Mouse (Mus musculus) kidney, postnatal 36 days (tissue): Measurements from ENCODE around the gene Atg4a.
A peak's percentile ranks its signal among the peaks of the same experiment; 100 is the strongest.

Experiments used
- DNase-seq, 2 experiments: peaks; one replicate each; pipeline ENCODE4 v3.0.0; 2021 to 2022; ENCODE audit warnings: mixed read lengths in 2 of 2

Atg4a gene

DNA sequence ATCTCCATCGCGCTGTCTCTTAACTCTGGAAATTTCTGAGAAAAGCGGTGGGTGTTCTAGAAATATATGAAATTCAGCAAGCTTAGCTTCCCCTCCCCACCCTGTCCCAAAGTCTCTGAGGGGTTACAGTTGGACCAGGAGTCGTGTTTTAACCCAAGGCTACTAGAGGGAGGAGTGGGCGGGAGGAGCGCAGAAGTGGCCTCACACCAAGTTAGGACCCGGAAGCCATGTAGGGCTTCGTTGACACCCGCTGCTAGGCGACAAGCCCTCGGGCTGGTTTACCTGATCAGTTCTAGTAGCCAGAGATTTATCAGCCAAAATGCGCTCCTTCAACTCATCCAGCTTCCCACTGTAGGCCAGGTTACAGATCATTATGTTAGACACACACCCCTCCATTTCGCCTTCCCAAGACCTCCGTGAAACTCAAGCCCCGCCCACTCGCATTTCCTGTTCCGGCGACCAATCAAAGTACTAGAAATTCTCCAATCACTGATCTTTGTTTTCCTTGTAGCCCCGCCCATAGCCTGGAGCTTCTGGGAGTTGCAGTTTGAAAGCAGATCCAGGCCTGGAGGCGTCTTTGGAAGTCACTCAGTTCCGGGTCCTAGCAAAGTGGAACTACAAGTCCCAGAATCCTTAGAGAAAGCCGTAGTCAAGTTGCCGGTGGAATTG is at the start of gene Atg4a, which contains the start of gene Psmd10:
Atg4a (plus strand) TSS at position 636 of the 669 bp plus-strand sequence.
Psmd10 (minus strand) TSS at position 457 of the 669 bp plus-strand sequence.
- peak; percentile 94 to 96 for DNase-seq

DNA sequence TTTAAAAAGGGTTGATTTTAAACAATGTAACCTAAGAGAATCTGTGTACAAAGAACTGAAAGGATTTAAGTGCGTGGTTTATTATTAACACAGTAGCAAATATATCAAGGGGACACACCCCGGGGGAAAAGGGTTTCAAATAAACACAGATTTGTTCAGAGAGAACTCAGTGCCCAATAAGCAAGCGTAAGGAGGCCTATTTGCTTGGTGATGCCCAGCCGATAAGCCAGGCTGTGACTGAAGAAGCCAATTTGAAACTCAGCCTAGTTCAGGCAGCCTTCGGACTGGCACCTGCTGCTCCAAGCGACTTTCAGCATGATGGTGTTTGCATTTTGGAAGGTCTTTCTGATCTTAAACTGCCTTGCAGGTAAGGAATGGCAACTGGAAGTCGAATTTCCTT is 49.3 kb upstream of the Atg4a start, which contains the start of gene Vsig1:
Vsig1 (plus strand) TSS at position 249 of the 400 bp plus-strand sequence.
- DNase-seq = no peak

DNA sequence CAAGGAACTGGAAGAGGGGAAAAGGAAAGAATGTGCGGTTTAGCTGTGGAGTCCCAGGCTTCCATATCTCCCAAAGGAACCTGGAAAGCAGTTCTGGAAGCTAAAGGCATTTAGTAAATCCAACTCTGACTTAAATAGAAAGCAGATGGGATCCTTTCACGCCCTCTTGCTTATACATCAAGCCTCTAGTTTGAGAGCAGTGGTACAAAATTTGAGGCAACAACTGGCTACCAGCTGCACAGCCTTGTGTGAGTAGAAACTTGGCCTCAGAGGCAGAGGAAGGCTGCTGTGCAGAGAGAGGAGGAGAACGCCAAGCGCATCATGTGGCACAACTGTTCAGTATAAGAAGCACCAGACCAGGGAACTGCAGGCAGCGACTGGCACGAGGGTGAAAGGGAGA is 35.4 kb upstream of the Atg4a start:
- DNase-seq = no peak

DNA sequence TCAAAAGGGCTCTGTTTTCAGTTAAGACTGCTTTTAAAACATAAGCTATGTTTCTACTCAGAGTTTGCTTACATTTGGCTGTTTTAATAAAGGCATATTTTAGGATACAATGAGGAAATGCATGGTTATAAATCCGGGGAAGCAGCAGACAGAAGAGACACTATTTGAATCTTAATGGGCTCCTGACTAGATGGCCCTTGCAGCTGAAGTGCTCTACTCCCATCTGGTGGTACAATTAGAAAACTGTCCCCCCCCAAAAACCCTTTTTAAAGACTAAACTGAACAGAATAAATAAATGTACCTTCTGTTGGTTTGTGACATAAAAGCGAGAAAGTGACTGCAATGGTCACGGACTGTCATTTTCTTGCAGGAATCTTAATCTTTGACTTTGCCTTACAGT is 24.6 kb upstream of the Atg4a start:
- no peak for DNase-seq

DNA sequence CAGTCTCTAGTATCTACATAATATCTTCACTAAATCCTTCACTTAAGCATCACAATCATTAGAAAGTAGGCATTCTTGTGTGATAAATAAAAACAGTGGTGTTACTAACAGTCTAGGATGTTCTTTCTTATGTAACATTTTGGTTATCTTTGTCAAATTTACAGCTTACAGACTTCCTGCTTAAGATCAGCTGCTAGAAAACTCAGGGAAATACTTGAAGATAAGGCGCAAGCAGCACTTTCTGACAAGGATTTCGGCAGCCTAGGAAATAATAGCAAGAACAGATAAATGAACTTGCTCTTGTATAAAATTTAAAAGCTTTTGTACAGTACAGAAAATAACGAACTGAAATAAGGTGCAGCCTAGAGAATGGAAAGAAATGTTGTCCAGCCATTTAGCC is 23.4 kb upstream of the Atg4a start:
- DNase-seq = no peak

DNA sequence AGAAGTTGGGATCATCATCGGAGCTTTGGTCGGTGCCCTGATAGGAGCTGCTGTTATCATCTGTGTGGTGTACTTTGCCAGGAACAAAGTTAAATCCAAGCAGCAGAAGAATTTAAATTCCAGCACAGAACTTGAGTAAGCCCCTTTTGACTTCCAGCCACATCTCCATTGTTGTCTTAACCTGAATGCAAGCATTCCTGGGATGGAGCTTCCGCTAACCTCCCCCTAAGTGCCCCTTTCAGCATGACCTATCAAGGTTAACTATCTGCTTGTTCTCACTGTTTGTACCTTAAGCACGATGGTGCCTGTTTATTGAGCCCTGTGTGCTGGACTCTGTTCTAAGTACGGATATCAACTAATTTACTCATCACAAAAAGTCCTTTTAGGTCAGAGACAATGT is 20.4 kb upstream of the Atg4a start:
- no peak for DNase-seq

DNA sequence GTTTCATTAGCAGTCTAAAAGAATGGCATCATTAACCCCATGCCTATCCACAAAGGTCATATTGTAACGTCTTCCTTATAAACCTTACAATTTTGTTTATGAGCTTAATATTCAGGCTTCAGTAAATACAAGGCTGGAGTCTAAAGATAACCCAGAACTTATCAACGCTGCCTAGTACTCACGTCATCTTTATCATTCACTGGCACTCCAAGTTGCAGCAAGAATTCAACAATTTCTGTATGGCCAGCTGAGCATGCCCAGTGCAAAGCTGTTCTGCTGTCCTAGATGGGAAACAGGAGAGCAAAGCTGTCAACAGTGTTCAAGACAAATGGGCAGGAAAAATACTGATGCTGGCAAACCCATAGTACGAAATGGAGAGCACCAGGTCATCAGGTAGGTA is 3.1 kb upstream of the Atg4a start:
- DNase-seq = no peak

DNA sequence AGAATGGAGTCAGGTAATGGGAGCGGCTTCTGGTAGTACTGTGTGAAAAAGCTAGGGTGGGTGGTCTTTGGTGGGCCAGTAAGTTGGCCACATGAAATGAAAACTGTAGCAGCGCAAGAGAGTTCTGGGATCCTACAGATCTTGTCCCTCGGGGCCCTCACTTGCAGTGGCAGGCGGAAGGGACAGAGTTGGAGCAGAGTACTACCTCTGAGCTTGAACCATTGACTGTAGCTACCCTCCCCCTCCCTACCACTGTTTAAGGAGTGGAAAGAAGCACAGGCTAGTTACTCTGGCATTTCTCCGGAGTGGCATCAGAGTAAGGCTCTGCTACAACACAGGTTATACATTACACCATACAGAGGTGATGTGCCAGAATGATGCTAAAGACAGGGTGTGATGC is 252 bp downstream of the Atg4a start:
- no peak for DNase-seq

DNA sequence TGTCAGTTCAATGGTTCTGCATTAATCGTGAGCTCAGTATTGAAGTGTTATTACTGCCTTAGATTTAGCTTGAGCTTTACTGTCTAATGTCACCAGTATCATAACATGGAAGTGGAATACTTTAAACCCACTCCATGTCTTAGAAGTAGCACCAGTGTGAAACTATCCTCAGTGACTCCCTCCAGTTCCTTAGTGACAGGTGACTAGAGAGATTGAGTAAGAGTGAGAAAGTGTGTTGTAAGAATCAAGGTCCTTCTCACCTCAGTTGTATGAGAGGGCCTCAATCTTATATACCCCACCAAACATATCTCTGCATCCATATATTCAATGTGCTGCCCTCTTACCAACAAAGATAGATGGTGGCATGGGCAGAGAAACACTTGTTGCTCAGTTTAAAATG is 22.2 kb downstream of the Atg4a start:
- DNase-seq = no peak

DNA sequence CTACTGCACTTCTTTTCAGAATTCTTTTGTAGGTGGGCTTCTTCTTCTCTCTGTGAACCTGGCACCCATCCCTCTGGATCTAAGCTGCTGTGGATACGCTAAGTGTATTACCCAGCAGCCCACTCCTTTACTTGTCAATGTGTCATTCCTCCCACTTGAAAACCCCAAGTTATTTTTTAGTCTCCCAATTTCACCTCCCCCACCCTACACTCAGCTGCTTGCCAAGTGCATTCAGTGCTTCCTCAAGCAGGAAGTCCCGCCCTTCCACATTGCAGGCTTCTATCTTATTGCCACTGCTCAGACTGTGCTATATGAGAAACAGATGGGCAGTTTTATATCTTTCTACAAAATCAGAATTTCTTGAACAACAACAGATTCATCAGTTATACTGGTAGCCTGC is 22.8 kb downstream of the Atg4a start:
- DNase-seq = peak; percentile 45 to 55

DNA sequence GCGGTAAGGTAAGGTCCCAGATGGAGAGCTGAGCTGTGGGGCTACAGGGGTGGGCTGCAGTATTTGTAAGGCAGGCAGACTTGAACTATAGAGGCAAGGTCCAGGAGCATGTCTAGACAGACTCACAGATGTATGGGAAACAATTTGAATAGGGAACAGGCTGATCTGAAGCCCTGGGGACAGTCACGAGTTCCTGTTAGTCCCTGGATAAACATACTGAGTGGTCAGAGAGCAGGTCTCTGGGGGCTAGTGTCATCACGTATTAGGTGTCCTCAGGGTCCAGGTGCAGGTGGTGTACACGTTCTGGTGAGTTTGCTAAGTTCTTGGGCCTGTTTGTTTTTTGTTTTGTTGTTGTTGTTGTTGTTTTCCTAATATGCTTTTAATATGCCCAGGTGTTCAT is 23.5 kb downstream of the Atg4a start:
- no peak for DNase-seq

DNA sequence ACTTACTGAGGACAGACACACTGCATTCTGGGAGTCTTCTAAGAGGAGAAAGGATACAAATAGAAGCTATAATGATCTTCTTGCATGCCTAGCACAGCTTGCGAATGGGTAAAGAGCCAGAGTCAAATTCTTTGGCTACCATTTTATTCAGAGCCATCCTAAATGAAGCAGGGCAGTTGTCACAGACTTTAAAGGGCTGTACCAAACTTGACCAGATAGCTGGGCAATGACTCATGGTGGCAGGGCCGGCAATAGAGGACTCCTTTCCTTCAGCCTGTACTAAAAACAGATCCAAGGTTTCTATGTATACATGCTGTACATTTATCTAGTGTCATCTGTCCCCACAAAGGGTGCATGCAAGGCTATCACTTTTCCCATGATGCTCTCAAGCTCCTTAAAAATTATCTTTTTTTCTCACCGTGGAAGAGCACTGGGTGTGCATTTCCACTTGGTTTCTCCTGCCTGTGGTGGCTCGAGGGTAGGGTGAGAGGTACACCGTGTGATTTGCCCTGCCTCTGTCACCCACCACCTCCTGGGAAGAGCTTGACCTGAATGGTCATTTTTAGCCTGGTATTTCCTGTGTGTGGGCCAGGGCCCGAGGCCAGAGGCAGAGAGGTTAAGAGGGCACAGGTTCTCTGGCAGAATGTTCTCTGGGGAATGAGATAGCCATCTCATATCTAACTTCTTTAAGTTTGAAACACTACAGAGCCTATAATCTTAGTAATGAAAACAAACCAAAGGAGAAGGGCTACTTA is 26.7 kb downstream of the Atg4a start:
- DNase-seq = peak; percentile 51

DNA sequence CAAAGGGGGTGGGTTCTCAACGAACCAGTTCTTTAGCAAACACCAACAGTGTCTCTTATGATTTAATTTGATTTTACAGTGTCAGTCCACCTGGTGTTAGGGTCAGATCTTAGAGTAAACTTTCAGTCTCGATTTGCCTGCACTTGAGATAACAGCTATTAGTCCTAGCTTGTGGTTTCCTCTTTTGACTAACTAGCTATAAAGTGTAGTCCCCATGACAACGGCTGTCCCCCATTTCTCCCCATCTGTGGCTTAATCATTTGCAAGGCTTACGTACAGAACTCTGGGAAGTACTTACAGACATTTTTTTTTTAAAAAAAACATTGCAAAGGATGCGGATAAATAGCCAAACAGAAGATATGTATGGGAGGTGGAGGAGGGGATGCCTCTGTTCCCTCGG is 28.1 kb downstream of the Atg4a start:
- DNase-seq = no peak

DNA sequence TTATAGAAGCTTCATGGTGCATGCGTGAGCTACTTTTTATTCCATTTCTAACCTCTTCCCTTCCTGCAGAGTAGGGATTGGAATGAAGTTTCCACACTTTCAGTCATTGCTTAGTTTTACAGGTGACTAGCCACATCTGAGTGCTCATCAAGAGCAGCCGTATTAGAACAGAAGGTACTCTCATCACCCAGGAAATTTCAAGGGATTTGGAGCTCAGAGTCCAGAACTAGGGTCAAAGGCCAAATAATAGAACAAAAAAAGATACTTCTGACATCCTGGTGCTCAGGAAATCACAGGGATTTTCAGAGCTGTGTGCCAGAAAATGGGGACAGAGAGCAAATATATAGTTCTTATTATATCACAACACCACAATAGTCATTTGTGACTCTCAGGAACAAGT is 28.5 kb downstream of the Atg4a start:
- peak in 1 of 2 experiments; percentile 16 for DNase-seq

DNA sequence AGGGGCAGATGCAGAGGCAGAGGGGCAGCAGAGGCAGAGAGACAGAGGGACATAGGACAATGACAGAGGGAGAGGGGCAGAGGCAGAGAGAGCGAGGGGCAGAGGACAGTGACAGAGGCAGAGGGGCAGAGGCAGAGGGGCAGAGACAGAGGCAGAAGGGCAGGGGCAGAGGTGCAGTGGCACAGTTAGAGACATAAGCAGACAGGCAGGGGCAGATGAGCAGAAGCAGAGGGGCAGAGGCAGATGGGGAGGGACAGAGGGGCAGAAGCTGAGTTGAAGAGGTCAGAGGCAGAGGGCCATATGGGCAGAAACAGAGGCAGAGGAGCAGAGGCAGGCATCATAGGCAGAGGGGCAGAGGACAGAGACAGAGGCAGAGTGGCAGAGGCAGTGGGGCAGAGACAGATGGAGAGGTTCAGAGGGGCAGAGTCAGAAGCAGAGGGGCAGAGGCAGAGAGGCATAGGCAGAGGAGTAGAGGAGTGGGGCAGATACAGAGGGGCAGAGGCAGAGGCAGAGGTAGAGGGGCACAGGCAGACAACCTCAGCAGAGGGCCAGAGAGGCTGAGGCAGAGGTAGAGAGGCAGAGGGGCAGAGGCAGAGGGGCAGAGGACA is 40.3 kb downstream of the Atg4a start:
- no peak for DNase-seq

DNA sequence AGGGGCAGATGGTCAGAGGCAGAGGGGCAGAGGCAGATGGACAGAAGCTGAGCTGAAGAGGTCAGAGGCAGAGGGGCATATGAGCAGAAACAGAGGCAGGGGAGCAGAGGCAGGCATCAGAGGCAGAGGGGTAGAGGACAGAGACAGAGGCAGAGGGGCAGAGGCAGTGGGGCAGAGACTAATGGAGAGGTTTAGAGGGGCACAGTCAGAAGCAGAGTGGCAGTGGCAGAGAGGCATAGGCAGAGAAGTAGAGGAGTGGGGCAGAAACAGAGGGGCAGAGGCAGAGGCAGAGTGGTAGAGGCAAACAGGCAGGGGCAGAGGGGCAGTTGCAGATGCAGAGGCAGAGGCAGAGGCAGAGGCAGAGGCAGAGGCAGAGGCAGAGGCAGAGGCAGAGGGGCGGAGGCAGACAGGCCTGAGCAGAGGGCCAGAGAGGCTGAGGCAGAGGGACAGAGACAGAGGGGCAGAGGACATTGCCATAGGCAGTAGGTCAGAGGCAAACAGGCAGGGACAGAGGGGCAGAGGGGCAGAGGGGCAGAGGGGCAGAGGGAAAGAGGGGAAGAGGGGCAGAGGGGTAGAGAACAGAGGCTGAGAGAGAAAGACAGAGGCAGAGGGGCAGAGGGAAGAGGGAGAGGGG is 41.3 kb downstream of the Atg4a start:
- no peak for DNase-seq

DNA sequence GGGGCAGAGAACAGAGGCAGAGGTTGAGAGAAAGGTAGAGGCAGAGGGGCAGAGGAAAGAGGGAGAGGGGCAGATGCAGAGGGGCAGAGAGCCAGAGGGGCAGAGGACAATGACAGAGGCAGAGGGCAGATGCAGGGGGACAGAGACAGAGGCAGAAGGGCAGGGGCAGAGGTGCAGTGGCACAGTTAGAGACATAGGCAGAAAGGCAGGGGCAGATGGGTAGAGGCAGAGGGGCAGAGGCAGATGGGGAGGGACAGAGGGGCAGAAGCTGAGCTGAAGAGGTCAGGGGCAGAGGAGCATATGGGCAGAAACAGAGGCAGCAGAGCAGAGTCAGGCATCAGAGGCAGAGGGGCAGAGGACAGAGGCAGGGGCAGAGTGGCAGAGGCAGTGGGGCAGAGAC is 42.2 kb downstream of the Atg4a start:
- DNase-seq = no peak

DNA sequence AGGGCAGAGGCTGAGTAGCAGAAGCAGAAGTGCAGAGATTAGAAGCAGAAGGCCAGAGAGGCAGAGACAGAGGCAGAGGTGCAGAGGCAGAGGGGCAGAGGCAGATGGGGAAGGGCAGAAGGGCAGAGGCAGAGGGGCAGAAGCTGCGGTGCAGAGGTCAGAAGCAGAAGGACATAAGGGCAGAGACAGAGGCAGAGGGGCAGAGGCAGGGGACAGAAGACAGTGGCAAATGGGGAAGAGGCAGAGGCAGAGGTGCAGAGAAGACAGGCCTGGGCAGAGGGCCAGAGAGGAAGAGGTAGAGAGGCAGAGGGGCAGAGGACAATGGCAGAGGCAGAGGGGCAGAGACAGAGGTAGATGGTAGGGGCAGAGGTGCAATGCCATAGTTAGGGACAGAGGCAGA is 193.0 kb downstream of the Atg4a start:
- peak in 1 of 2 experiments; percentile 34 for DNase-seq

DNA sequence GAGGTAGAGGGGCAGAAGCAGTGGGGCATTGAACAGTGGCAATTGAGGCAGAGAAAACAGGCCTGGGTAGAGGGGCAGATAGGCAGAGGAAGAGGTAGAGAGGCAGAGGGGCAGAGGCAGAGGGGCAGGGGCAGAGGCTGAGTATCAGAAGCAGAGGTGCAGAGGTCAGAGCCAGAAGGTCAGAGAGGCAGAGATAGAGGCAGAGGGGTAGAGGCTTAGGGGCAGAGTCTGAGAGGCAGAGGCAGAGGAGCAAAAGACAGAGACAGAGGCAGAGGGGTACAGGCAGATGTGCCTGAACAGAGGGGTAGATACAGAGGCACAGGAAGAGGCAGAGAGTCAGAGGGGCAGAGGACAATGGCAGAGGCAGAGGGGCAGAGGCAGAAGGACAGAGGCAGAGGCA is 193.6 kb downstream of the Atg4a start:
- no peak for DNase-seq

DNA sequence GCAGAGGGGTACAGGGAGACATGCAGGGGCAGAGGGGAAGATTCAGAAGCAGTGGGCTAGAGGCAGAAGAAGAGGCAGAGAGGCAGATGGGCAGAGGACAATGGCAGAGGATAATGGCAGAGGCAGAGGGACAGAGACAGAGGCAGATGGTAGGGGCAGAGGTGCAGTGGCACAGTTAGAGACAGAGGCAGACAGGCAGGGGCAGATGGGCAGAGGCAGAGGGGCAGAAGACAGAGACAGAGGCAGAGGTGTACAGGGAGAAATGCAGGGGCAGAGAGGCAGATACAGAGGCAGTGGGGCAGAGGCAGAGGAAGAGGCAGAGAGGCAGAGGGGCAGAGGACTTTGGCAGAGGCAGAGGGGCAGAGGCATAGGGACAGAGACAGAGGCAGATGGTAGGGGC is 194.5 kb downstream of the Atg4a start:
- no peak for DNase-seq

DNA sequence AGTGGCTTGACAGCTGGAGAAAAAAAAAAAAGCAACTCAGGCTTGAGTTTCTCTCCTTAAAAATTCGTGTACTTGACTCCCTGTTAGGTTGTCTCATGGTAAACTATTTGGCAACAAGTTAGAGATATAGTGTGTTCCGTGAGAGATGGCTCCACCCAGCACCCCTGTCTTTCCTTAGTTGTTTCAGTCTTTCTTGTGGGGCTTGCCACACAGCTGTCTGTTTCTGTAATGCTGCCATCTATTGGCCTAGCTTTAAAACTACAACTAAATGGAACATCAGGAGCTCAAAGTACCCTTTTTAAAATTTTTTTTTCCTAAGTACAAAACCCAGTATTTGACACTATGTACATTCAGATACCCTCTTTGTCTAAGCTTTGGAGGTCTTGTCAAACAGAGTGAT is 200.0 kb downstream of the Atg4a start:
- DNase-seq = no peak

DNA sequence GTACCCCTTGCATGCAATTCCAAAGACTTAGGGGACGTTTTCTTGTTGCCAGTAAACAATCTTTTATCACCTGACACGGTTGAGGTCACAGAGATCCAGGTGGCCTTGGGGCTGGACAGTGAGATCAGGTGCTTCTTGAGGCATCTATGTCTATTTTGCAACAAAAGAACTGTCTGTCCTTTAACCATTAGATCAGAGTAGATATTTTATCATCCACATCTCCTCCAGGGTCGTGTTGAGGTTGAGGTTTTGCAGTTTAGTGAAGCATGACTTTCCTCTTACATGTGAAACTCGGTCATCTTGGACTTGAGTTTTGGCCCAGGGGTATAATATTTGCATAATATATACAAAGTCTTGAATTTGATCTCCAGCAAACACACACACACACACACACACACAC is 200.9 kb downstream of the Atg4a start:
- DNase-seq = no peak

DNA sequence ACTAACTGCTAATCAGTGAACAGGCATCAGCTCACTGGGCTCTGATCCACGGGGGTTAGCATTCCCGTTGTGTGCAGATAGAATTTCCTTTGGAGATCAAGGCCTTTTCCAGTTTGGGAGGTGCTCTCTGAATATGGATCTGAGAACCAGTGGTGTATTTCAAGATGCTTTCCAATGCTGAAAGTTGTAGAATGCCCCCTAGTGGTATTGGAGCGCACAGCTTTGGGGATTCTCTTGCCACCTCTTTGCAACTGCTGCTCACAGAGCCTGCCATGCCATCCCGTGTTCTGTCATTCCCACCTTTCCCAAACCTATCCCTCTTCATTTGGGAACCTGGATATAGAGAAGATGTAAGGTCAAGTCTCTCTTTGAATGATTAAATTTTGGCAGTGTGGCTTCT is 201.5 kb downstream of the Atg4a start:
- DNase-seq = peak; percentile 18 to 51

DNA sequence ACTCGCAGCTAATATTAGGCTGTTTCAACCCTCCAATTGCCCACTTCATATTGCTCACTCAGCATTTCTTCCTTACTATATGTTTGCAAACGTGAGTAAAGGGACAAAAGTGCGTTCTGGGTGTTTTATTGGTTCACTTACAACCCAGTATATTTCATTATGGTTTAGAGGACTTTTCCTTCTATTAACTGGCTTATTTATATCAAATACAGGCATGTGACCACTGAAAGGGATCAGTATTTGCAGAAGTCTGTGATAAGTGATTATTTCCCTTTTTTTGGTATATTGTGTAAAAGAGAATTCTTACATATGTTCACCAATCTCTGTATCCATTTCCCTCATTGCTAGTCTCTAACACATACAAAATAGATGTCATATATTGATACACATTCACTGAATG is 203.7 kb downstream of the Atg4a start:
- no peak for DNase-seq
